Mouse (Mus musculus): ENCODE data around the gene Vcpkmt. TPM values are rescaled to one million over a fixed set of nuclear protein-coding genes. Genes with fewer than 3 reads are reported as not detected.
A peak's percentile ranks its signal among the peaks of the same experiment; 100 is the strongest.

Gene Vcpkmt
- polyA plus RNA-seq, 1 experiment from 2014 or later = 24.2 TPM

DNA sequence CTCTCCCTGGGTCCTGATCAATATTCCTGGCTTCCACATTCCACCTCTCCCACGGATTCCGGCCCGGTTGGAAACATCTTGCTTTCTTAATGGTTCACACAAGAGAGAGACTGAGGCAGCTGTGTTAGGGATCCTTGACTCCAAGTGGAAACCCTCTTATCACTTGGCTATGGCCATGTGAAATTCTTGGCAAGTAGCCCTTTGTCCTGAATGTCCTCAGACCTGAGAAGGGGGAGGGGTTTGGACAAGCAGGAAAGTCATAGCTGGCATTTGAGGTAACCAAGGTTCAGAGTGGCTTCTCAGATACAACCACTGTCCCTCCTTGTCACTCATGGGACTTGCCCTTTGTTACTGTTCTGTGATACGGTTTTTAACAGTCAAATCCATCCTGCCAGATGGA lies 50.7 kb downstream of the Vcpkmt start:
- H3K4me3 ChIP-seq (ENCODE audit: low read length) = no peak overlapping the region
- no peaks in the 10 kb centered on the region for H3K27me3 ChIP-seq (replicated peaks; ENCODE audit: control insufficient read depth, insufficient read depth, low read length)
- H3K4me2 ChIP-seq (ENCODE audit: low read depth, low read length) = no peak overlapping the region
- ATAC-seq = no peak
- no peak overlapping the region for H3K9ac ChIP-seq (ENCODE audit: low read depth, low read length)
- no peaks in the 10 kb centered on the region for H3K9me3 ChIP-seq (ENCODE audit: control insufficient read depth, low read length)
- 91% methylated on average over 4 of the region's 4 CpGs for WGBS
- H3K27ac ChIP-seq (ENCODE audit: low read length) = no peak overlapping the region
- no peaks in the 10 kb centered on the region for H3K36me3 ChIP-seq (ENCODE audit: control insufficient read depth, insufficient read depth, low read length)
- peaks cover under 1% of the 10 kb centered on the region; the same call in 1 of the 2 replicates for H3K4me1 ChIP-seq (ENCODE audit: control insufficient read depth, insufficient read depth, low read length)

GRCm38 (mm10) chr12:69529694-69530403 lies 53.0 kb downstream of the Vcpkmt start:
- WGBS = 62% methylated on average over 13 of the region's 13 CpGs
- Histone ChIP-seq H3K4me3 (ENCODE audit: low read length) (no peak overlapping the region), H3K36me3 (ENCODE audit: control insufficient read depth, insufficient read depth, low read length) (no peaks in the 10 kb centered on the region), H3K4me1 (ENCODE audit: control insufficient read depth, insufficient read depth, low read length) (no peaks in the 10 kb centered on the region), H3K27me3 (replicated peaks; ENCODE audit: control insufficient read depth, insufficient read depth, low read length) (no peaks in the 10 kb centered on the region), H3K4me2 (ENCODE audit: low read depth, low read length) (no peak overlapping the region), H3K9me3 (ENCODE audit: control insufficient read depth, low read length) (no peaks in the 10 kb centered on the region), H3K27ac (ENCODE audit: low read length) (no peak overlapping the region), H3K9ac (ENCODE audit: low read depth, low read length) (no peak overlapping the region)
- 0 out of 2 replicates have a peak, but pooled peaks have one; percentile 46 for ATAC-seq

- no peak overlapping the region for H3K27ac ChIP-seq (ENCODE audit: low read length)
- no peaks in the 10 kb centered on the region for H3K36me3 ChIP-seq (ENCODE audit: control insufficient read depth, insufficient read depth, low read length)
- H3K4me2 ChIP-seq (ENCODE audit: low read depth, low read length) = no peak overlapping the region
- 75% methylated on average over 8 of the region's 8 CpGs for WGBS
- H3K9ac ChIP-seq (ENCODE audit: low read depth, low read length) = no peak overlapping the region
- H3K4me3 ChIP-seq (ENCODE audit: low read length) = no peak overlapping the region
- H3K4me1 ChIP-seq (ENCODE audit: control insufficient read depth, insufficient read depth, low read length) = peaks cover 5% of the 10 kb centered on the region
- no peaks in the 10 kb centered on the region for H3K9me3 ChIP-seq (ENCODE audit: control insufficient read depth, low read length)
- ATAC-seq = no peak
- no peaks in the 10 kb centered on the region for H3K27me3 ChIP-seq (replicated peaks; ENCODE audit: control insufficient read depth, insufficient read depth, low read length)
Measured at GRCm38 (mm10) chr12:69528275-69529032, 54.4 kb downstream of the Vcpkmt start.

Small RNAs within 50 kb of the gene (microRNA-seq; reads per million reads assigned to microRNA genes)
- gene Gm23018 = not detected

Other genes with a start within 250 kb of the Vcpkmt start
- gene Nemf, start 225.9 kb downstream of the Vcpkmt start, polyA plus RNA-seq (2015; fragmentation: Nextera tagmentation; extraction: Ambion mirVana) = 56.3 and 66.2 TPM in 2 replicates
- 18.0 and 34.2 TPM in 2 replicates for gene Arf6, start 210.9 kb downstream of the Vcpkmt start, polyA plus RNA-seq (2015; fragmentation: Nextera tagmentation; extraction: Ambion mirVana)
- gene Gm9887, start 210.6 kb downstream of the Vcpkmt start, polyA plus RNA-seq (2015; fragmentation: Nextera tagmentation; extraction: Ambion mirVana) = 1.0 and 1.4 TPM in 2 replicates
- 7.0 and 7.2 TPM in 2 replicates for gene Sos2, start 98.8 kb upstream of the Vcpkmt start, polyA plus RNA-seq (2015; fragmentation: Nextera tagmentation; extraction: Ambion mirVana)
- 21.3 and 22.8 TPM in 2 replicates for gene L2hgdh, start 141.8 kb upstream of the Vcpkmt start, polyA plus RNA-seq (2015; fragmentation: Nextera tagmentation; extraction: Ambion mirVana)
- gene Atp5s, start 141.9 kb upstream of the Vcpkmt start, polyA plus RNA-seq (2015; fragmentation: Nextera tagmentation; extraction: Ambion mirVana) = 33.4 and 33.5 TPM in 2 replicates
- 1.5 and 2.2 TPM in 2 replicates for gene Cdkl1, start 208.2 kb upstream of the Vcpkmt start, polyA plus RNA-seq (2015; fragmentation: Nextera tagmentation; extraction: Ambion mirVana)